Mouse (Mus musculus) layer of hippocampus, adult 18-20 months (tissue): ENCODE data around the gene Lamtor2. TPM values are rescaled to one million over a fixed set of nuclear protein-coding genes. Genes with fewer than 3 reads are reported as not detected.

ENCODE experiments used
- DNase-seq, 2 experiments: peaks; one replicate each; pipeline ENCODE4 v3.0.0; 2022; ENCODE audit warnings: low spot score in 2 of 2
- total RNA-seq, 2 experiments: library from RNA; stranded (reverse); gene quantifications; 2 replicates each; pipeline ENCODE4 v1.2.3; 2021

Lamtor2 gene
- total RNA-seq, 2 experiments from 2014 or later, result 112 to 113 TPM

DNA sequence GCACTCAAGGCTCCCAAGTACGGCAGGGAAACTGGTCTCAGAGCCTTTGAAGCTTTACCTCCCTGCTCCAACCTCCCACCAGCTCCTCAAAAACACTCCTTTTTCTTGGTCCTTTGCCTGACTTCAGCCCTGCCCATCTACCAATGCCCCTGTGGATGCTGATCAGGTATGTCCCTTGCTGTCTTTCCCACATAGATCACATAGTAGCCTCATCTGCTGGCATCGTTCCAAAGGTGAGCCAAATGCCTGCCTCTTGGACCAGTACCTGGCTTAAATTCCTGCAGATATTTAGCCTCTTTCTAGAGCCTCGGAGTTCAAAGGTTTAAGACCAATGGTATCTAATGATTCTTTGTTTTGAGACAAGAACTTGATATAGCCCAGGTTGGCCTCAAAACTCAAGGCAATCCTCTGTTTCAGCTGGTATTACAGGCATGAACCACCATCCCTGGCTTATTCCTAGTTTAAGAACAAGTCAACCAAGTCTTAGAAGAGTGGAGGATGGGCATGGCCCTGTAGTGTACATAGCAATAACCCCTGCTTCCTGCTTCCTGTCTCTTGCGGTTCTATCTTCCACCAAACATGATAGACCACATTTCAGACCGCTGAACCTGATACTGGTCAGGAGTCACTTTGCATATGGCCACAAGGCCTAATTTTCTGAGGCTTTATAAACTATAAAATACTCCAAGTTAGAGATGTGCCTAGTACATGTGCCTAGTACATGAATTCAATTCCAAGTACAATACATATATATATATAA, 9.0 kb downstream of the Lamtor2 start:
- no peak for DNase-seq

DNA sequence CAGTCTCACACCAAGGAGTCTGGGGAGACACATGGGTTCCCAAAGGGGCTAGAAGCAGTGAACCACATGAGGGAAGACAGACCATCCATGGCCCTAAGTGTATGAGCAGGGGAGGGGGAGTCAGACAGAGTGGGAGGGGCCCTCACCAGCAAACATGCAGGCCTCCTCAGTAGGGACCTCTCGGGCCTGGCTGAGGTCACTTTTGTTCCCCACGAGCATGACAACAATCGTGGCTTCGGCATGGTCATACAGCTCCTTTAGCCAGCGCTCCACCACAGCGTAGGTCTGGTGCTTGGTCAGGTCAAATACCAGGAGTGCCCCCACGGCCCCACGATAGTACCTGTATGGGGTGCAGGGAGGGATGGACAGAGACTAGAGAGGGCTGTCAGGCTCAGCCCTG, 9.7 kb downstream of the Lamtor2 start:
- no peak for DNase-seq

DNA sequence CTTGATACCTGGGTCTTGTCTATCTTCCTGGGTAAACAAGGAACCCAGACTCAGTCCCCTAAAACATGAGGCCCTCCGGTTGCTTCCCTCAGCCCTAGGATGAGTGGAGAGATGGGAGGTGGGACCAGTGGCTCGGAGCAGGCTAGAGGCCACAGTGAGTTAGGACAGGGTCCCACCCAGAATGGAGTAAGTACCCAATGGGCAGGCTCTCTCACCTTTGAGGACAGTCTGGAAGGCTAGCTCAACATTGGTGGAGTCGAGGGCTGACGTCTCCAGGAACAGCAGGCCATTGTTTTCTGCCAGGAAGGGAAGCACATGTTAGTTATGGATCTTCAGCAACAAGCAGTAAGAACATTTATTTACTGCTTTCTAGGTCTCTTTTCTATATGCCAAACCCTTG, 10.4 kb downstream of the Lamtor2 start:
- no peak for DNase-seq

DNA sequence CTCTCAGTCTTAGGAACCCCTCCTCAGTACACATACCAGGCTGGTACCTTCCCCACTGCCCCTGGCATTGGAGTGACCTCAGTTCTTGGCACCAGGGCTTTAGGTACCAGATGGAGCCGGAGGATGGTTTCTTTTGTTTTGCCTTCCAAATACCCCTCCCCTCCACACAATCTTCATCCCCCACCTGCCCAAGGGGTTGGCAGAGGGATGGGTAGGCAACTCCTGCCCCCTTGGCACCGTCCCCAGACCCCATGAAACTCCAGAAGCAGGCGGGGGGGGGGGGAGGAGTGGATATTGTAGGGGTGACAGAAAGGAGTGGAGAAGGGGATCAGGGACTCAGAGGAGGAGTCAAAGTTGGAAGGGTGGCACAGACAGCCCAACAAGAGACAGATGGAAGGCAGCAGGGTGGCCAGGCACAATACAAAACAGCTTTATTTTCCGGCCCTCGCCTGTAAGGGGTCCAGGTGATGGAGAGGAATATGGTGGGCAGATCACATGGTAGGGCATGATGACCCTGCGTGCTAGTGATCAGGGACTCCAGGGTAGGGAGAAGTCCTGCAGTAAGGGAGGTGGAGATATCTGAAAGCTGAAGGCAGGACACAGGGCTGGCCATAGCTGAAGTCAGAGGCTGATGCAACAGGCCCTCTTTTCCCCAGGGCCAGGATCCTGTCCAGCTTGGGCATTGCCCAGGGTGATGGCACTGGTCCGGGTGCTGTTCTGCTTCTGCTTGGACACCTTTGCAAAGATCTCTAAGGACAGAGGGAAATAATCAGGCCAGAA, 11.1 kb downstream of the Lamtor2 start:
- DNase-seq, result no peak

DNA sequence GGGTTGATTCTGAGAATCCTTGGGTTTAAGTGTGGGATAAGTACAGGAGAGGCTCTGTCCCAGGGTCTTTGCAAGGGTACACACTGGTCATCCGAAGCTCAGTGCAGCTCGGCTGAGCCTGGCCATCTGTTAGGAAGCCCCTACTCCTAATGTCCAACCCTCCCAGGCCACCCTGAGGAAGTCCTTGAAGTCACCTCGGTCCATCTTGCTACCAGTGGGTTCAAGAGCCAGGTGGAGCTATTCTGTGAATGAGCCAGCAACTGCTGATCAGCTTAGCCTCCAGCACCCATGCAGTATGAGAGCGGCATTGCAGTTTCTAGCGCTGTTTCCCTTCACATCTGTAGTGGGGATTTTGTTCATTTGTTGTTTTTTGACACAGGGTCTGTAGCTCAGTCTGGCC, 12.8 kb downstream of the Lamtor2 start:
- no peak for DNase-seq

DNA sequence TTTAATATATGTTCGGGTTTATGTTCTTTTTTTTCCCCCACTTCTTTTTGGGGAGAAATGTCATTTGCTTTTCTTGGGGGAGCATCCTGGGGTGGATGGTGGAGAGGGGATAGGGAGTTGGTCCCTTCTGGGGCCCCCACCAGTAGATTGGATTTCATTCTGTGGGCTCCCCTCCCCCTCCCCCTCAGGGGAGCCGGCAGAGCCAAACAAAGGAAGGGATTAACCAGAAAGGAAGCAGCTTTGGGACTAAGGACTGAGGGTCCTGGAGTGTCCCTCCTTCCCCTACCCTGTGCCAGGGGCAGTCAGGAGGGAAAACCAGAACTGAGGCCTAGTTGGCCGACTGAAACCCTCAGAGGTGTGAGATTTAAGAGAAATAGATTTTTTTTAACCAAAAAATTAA, 13.5 kb downstream of the Lamtor2 start:
- no peak for DNase-seq

DNA sequence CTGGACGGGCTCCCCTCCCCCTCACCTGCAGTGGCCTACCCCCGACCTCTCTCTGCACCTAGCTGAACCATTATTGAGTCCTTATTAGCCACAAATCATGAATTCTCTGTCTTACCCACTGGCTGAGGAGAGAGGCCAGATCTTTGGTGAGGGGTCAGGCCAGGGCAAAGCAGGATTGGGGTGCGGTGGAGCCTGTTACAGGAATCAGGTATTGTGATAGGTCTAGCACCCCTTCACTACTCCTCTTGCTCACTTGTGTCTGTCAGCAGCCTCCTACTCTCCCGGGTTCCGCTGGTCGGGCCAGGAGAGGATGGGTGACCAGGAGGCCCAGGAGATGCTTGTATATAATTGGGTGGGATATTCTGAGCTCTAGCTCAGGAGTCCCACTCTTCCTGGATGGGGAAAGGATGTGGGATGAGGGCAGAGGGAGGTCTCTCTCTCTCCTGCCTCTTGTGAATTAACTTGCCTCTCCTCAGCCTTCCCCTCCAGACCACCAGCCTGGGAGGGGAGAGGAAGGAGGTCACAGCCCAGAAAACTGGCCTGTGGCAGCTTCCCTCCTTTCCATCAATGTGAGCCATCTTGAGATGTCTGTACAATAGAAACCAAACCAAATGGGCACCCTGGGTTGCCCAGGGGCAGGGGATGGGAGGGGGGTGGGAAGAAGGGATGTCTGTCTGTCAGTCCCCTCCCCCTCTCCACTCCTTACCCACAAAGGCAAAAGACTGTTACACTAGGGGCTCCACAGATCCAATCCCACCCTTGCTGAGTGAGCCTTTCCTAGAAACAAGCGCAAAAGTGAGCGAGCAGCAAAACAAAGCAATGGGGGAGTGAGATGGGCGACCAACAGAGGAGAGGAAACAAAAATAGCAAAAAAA, 14.4 kb downstream of the Lamtor2 start:
- no peak for DNase-seq

DNA sequence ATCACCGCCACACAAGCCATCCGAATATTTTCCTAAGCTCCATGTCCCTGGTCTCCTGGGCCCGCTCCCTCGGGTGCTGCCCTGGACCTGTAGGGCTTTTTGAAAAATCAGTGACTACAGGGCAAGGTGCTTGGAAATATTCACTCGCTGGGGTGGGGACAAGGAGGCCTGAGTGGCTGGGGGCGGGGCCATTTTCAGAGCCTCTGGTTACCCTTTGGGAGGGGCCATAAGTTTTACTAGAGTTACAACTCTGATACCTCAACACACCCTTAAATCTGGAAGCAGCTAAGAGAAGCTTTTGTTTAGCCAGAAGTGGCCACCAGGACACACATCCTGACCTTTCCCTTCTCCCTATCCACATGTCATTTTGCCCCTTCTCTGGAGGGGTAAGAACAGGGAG, 15.7 kb downstream of the Lamtor2 start:
- no peak for DNase-seq

DNA sequence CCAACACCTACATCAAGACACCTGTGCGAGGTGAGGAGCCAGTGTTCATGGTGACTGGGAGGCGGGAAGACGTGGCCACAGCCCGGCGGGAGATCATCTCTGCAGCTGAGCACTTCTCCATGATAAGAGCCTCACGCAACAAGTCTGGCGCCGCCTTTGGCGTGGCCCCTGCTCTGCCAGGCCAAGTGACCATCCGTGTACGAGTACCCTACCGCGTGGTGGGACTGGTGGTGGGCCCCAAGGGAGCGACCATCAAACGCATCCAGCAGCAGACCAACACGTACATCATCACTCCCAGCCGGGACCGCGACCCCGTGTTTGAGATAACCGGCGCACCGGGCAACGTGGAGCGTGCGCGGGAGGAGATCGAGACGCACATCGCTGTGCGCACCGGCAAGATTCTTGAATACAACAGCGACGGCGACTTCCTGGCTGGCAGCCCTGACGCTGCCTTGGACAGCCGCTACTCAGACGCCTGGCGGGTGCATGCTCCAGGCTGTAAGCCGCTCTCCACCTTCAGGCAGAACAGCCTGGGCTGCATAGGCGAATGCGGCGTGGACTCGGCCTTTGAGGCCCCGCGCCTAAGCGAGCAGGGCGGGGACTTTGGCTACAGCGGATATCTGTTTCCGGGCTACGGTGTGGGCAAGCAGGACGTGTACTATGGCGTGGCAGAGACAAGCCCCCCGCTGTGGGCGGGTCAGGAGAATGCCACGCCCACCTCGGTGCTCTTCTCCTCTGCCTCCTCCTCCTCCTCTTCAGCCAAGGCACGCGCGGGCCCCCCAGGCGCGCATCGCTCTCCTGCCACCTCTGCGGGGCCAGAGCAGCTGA, 16.6 kb downstream of the Lamtor2 start:
- DNase-seq, result peak; percentile 64 to 70

DNA sequence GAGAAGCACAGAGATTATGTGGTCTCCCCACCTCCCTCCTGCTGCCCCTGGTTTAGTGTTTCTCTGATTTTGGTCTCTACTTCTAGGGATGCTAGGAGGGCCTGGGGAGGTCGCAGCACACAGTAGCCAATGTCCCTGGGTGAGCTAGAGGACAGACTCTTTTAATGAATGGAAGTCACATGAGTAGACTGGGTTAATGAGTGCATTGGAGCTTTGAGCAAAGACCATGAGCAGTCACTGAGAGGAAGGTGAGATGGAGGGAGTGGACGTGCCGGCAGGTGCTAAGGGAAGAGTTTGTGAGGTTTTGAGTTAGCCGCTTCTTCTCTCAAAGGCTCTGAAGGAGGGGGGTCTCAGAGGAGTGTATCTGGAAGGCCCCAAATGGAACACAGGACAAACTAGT, 17.3 kb downstream of the Lamtor2 start:
- no peak for DNase-seq

DNA sequence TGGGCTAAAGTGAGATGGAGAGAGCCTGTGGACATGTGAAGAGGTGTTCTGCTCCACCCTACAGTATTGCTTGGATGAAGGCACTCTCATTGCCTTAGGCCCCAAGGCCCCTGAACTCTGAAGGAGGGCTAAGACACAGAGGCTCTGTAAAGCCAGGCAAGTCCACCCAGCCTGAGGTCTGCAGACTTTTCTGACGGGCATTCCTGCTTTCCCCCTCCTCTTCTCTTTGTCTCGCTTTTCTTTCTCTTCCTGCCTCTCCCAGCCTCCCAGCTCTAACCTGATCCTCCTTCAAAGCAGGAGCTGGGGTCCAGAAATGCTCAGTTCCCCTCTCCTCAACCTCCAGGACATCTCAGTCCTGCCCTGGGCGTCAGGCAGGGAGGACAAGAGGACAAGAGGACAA, 17.9 kb downstream of the Lamtor2 start:
- DNase-seq, result no peak

DNA sequence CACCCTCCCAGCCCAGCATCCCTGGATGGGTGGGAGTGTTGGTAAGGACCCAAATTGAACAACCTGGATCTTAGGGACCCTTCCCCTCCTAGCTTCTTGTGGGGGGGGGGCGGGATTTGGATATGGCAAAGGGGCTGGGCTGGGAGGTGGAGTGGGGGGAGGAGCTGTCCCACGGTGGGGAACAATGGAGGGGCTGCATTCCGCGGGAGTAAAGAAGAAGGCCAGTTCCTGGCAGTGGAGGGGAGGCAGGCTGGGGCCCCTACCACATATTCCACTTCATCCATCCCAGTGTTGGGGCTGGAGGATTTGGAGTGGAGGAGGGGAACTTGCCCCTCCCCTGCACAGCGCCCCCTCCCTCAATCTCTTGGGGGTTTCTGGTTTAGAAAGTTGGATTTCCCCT, 19.2 kb downstream of the Lamtor2 start:
- no peak for DNase-seq

DNA sequence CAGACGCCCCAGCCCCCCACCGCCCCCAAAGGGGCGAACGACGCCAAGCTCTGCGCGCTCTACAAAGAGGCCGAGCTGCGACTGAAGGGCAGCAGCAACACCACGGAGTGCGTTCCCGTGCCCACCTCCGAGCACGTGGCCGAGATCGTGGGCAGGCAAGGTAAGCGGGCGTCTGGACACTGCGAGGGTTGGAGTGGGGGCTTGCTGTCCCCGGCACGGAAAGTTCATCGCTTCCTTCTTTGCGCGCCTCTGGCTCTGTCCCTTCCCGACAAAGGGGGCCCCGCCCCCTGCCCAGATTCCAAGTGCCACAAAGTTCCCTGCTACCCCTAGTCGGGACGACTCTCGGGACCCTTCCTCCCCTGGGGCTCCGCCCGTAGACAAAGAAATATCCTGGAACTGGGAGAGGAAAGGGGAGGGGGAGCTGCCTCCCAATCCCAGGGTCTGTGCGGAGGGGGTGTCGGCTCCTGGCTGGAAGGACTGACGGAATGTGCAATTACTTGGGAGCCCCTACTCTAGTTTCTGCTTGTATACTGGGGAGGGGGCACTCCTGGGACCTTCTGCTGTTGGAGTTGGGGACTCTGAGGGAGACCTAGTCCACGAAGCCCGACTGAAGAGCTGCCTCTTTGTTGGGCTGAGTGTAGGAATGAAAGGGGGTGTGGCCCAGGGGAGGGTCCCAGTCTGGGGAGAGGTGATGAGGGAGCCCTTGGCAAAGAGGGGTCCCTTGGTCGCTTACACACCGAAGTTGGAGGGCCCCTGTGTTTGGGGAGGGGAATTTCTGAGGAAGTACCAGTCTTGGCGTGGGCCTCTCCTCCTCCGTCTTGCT, 20.0 kb downstream of the Lamtor2 start:
- DNase-seq, result no peak

DNA sequence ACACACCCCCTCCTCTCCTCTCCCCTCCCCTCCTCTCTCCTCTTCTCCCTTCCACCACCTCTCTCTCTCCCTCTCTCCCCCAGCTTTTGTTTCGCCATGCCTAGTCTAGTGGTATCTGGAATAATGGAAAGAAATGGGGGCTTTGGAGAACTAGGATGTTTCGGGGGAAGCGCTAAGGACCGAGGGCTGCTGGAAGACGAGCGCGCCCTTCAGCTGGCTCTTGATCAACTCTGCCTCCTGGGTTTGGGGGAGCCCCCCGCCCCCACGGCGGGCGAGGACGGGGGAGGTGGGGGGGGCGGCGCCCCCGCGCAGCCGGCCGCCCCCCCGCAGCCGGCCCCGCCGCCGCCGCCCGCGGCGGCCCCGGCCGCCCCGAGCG, 20.6 kb downstream of the Lamtor2 start, which contains the start of gene Mex3a:
Gene Mex3a (plus strand): TSS at position 97 of the 376 bp plus-strand sequence.
- DNase-seq, result no peak

DNA sequence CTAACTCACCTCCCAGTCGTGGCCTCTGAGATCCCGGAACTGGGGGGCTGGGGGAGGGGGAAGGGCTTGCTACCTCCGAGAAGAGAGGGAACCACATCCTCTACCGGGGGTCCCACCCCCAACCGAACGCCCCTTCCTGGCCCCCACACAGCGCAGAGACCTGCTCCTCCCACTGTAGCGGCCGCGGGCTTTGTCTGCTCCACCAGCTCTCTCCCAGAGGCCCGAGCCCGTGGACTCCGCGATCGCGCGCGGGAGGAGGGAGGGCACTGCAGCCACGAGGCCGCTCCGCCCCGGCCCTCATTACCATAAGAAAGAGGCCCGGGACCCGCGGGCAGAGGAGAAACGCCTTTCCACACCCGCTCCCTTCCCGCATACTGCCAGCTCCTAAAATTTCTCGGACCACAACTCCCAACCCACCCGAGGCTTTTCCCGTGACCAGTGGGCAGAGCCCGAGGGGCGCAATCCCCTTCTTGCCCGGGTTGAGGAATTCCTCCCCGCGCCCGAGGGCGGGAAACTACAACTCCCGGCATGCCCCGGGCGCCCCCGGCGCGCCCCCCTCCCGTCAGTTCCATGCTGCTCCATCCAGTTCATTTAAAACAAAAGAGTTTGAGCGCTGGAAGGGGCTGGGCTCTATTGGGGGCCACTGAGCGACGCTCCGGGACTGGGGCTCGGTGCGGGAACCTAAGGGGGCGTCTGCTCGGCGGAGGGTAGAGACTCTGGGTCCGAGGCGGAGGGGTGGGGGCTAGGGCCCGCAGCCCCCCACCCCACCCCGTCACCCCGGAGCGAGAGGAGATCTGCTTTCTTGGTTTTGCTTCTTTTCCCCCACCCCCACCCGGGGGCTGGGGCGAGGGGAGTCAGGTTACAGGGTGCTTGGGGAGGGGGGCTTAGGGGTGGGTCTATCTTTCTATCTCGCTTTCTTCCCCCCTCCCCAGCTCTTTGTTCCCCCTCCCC, 21.3 kb downstream of the Lamtor2 start:
- DNase-seq, result peak; percentile 80 to 88

DNA sequence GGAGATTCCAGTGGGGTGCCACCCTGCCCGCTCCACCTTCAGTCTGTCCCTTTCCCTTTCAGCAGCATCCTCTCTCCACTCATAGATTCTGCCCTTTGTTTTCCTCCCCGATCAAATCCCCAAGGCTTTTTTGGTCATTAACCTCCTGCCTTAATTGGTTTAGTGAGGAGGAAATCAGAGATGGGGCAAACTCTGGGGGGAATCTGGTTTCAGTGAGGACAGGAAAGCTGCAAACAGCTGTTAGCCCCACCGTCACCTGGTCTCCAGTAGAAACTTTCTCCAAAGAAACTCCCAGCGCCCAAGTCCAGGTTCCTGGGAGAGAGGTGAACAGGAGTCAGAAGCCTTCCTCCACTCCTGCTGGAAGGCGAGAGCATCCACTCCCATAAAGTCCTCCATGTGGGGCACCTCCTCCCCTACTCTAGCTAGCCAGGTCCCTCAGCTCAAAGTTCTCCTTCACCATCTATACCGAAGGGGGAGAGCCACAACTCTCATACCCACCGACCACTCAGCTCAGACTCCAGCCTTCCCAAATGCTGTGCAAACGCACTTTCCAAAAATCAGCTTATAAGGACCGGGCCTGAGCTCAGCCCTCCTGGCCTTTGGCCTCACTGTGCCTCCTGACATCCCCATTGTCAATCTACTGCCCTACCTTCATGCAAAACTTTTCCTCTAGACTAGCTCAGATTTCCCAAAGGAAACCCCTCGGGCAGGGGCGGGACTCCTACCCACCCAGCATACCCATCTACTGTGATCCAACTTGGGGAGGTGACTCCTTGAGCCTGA, 22.6 kb downstream of the Lamtor2 start:
- DNase-seq, result no peak

DNA sequence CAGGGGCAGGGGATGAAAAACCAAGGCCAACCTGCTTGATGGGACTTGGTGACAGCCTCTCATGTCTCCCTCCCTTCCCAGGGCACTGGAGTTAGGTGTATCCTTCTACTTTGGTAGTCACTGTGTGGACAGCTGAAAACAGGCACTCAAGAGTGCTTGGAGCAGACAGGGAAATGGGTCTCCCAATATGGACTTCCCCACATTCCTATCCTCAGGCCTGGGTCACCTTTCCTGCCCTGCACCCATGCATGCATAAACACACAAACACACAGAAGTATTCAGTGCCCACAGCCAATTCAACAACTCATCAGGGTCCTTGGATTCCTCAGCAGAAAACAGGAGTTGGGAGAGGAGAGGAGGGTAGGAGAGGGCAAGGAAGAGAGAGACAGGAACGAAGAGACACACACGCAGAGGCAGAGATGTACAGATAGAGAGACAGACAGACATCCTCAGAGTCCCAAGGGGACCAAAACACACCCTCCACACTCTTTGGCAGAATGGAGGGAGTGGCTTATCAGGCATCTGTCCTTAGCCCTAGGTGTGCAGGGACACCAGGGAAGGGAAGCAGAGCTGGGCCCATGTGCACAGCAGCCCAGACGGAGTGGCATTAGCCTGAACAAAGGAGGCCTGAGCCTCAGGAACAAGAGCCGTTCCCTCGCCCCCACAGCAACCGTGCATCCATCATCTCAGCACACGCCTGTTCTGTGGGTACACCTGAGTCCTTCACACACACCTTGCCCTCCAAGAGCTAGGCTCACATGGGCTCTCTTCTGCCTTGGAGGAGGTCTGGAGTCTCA, 23.5 kb downstream of the Lamtor2 start:
- DNase-seq, result no peak
